Mouse (Mus musculus): ENCODE measurements around the gene Arhgap25.

- TF ChIP-seq CTCF (IDR thresholded peaks at IDR 0.05; ENCODE audit: low read depth, low read length) (no peak), POLR2AphosphoS5 (IDR thresholded peaks at IDR 0.05; ENCODE audit: insufficient replicate concordance, low read depth, low read length) (no peak), GATA2 (IDR thresholded peaks at IDR 0.05; ENCODE audit: borderline replicate concordance, low read depth, low read length) (no peak), GATA1 (IDR thresholded peaks at IDR 0.05; ENCODE audit: borderline replicate concordance, low read length) (no peak)
These were observed 20.7 kb upstream of the Arhgap25 start for GRCm38 (mm10) chr6:87553724-87554123.
